Mouse (Mus musculus) lung, postnatal 4 days (tissue): ENCODE data around the gene Pheta1.

Source experiments
- DNase-seq, 2 experiments: peaks; one replicate each; pipeline ENCODE4 v3.0.0; 2021

The Pheta1 gene

GRCm38 (mm10) chr5:121848743-121849142, at the start of gene Pheta1:
Gene Pheta1 (plus strand): TSS chr5:121848984.
- DNase-seq: peak; percentile 95

- no peak for DNase-seq
Measured at GRCm38 (mm10) chr5:121807186-121807585, 41.6 kb upstream of the Pheta1 start.

GRCm38 (mm10) chr5:121808202-121808601, 40.6 kb upstream of the Pheta1 start:
- no peak for DNase-seq

- peak; percentile 46 to 60 for DNase-seq
Measured at GRCm38 (mm10) chr5:121809667-121810224, 39.0 kb upstream of the Pheta1 start.

DNA sequence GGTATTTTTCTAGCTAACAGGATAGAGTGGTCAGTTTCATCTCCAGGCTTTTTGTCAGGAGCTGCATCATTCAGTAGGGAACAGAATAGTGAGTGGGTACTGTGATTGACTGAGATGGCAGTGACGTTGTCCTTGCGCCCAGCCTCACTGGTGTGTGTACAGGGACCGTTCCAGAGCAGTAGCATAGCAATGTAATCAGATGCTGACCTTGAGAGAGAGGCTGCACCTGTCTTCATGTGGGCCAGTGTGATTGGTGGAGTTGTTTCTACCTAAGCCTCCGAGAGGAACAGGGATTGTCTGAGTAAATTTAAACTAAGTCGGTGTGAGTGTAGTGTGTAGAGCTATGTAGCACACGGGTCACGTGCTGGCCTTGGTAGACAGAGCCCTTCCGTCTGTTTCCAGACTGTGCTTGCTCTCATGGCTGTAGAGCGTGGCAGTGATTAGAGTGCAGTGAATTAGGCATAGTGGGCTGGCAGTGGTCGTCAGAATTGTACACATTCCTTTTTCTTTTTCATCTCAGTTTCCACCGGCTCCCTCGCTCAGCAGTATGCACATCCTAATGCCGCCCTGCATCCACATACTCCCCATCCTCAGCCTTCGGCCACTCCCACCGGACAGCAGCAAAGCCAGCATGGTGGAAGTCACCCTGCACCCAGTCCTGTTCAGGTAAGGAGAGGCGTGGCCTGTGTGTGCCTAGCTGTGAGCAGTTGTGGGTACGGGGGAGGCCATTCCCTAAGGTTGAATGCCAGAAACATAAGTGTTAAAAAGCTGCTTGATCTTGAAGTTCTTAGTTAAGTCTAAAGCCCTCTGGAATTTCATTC, 38.2 kb upstream of the Pheta1 start:
- DNase-seq: no peak

- no peak for DNase-seq
Measured at GRCm38 (mm10) chr5:121811485-121811931, 37.3 kb upstream of the Pheta1 start.

DNA sequence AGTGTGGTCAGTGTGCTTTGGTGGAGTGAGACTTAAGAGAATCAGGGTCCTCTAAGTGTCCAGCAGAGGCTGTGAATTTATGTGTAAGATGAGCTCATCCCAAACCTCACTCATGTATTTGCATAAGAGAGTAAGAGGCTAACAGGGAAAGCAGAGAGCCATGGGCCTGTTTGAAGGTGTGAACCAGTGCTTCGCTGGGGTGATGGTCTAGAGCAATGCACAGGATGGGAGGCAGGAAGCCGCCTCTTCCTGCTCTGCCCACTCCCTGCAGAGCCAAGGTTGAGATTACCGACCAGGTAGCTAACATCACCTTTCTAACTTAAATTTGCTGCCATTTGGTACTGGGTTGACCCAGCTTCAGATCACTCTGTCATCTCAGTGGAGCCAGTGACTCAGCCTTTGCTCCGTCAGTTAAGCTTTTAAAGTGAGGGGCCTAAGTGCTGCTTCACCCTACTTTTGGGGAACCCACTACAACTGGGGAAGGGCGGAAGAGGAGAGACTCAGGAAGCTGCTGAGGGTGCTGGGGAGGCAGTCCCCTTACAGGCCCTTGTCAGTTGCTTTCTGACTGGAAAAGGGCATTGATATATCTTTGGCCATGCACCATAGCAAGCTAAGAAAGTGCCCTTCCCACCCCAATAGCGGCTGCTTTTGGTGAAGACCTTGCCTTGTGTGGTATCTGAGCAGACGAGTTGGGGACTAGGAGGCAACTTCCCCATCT, 36.1 kb upstream of the Pheta1 start:
- no peak for DNase-seq

- no peak for DNase-seq
Measured at GRCm38 (mm10) chr5:121813744-121814143, 35.0 kb upstream of the Pheta1 start.

DNA sequence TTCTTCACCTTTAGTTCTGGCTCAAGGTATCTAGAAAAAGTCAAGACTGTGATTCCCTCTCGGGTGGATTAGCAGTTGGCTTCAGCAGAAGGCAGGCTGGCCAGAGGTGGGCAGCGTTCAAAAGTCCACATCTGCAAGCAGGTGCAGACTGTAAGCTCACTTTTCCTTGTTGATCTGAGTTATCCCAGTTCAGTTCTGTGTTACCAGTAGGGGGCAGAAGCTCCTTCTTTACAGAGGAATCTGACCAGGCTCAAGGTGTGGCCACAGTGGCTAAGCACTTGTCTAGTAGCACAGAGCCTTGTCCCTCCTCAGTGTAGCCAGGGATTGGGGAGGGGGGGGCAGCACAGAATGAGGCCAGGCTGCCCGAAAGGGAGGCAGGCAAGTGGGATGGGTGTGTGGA, 33.7 kb upstream of the Pheta1 start:
- DNase-seq: peak in 1 of 2 experiments; percentile 79

- peak in 1 of 2 experiments; percentile 17 for DNase-seq
Measured at GRCm38 (mm10) chr5:121815867-121816380, 32.9 kb upstream of the Pheta1 start.

DNA sequence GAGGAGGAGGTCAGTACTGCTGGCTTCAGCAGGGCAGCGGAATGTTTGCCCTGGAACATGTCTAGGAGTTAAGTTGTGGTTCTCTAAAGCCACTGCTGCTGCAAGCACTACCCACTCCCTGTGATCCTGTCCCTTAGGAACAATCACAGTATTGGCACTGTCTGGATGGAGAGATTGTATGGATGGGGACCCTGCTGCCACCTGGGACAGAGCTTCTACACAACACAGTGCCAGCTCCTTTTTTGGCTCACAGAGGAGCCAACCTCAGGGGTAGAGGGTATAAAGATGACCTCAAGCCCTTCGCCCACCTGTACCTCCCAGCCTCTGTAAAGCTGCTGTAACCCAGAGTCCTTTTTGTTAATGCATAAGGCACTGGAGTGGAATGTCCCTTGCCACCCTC, 32.2 kb upstream of the Pheta1 start:
- no peak for DNase-seq

- DNase-seq: peak in 1 of 2 experiments; percentile 20
Measured at GRCm38 (mm10) chr5:121817551-121817950, 31.2 kb upstream of the Pheta1 start.

DNA sequence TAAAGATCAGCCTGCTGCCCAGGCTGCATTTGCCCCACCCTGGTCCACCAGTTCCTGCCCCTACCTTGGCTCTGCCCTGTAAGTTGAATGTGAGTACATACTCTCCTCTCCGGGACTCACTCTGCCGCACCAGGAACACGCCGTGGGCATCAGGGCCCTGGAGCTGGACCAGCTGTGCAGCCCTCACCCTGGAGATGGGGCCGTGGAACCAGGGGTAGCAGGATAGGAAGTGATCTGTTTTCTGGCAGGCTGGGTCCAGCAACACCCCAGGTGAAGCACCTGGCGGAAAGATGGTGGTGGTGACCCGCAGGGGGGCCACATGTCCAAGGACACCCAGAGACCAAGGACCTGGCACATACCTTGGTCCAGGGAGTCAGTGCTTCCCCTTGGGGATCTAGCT, 30.4 kb upstream of the Pheta1 start:
- peak in 1 of 2 experiments; percentile 24 for DNase-seq

- no peak for DNase-seq
Measured at GRCm38 (mm10) chr5:121818862-121819261, 29.9 kb upstream of the Pheta1 start.

GRCm38 (mm10) chr5:121819559-121819958, 29.2 kb upstream of the Pheta1 start:
- no peak for DNase-seq

- DNase-seq: peak in 1 of 2 experiments; percentile 24
Measured at GRCm38 (mm10) chr5:121820161-121820560, 28.6 kb upstream of the Pheta1 start.

GRCm38 (mm10) chr5:121820657-121821056, 28.1 kb upstream of the Pheta1 start:
- peak in 1 of 2 experiments; percentile 18 for DNase-seq

GRCm38 (mm10) chr5:121821116-121821515, 27.7 kb upstream of the Pheta1 start:
- peak in 1 of 2 experiments; percentile 21 for DNase-seq

DNA sequence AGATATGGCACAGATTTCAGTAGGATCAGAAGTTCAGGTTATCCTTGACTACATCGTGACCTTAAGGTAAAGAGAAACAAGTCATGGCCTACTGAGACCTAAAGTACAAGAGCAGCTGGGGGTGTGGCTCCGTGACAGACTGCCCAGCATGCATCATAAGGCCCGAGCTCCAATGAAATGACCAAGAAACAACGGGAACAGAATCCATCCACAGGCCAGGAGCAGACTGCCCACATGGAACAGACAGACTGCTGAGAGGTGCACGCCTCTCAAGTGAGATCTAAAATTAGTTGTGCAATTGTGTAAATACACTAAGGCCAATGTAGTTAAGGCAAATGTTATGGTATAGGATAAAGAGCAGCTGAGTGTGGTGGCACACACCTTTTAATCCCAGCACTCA, 27.2 kb upstream of the Pheta1 start:
- DNase-seq: peak in 1 of 2 experiments; percentile 19

DNA sequence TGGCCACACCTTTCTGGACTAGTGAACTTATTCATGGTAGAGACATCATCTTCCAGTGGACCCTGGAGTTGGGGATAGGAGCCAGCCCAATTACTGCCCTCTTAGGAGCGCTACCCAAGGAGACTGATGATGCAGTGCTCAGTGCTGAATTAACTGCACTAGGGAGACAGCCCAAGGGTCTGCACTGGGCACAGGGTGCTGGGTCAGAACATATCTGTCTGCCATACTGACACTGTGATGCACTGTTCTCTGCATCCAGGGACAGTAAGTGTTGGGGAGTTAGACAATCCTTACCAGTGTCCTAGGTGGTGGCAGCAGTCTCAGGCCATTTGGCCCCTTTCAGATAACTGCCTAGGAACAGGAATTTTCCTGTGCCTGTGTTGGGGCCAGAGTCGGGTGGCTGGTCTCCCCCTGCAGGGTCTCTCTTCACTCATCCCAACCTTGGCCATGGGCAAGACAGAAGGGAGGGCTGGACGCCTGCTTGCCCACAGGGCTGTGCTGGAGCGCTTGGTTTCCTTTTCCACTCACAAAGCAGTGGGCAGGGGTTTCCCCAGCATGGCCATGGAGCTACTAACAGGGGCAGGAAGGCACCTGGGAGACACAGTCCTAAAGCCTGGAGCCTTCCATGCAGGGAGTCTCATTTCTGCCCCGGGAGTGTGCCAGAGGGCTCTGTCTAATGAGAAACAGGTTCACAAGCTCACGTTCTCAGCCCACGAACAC, 25.8 kb upstream of the Pheta1 start:
- no peak for DNase-seq

DNA sequence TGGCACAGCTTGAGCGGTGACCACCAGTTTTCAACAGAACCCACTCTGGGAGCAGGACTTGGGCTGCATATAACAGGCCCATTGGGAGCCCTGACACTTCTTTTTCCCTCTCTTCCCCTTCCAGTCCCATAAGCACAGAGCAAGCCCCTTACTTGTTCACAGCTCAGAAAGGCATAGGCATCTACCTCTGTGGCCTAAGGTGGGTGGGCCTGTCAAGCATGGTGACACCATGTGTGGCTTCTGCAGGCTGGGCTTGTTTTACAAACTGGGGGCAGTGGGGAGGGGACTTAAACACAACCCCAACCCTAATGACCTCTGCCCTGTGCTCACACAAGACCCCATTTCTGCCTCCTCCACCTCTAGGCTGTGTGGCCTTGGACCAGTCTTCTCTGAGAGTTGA, 25.1 kb upstream of the Pheta1 start:
- DNase-seq: no peak

DNA sequence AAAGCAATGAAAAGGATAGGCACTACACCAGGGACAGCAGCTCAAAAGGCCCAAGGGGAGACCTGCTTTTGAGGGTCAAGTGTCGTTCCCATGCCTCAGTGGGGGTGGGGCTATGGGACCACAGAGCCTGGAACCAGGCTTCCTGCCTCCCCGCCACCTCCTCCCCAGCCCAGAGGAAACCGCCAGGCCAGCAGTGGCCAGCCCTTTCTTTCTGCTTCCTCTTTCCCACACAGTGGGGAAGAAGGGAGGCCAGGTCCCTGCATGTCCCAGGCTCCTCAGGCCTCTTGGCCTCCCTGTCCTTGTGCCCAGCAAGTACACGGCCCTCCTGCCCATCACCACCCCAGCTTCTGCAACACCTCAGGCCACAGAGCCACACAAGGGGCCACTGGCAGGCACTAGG, 24.7 kb upstream of the Pheta1 start:
- peak; percentile 64 to 73 for DNase-seq

- DNase-seq: no peak
Measured at GRCm38 (mm10) chr5:121825606-121826005, 23.2 kb upstream of the Pheta1 start.
